Mouse (Mus musculus): ENCODE measurements around the gene Ggn.
A peak's percentile ranks its signal among the peaks of the same experiment; 100 is the strongest.
"Not testable (repeated sequence)": the region's sequence is repeated elsewhere in the genome, so short reads cannot be mapped to it uniquely, and the experiment has no call there.

Ggn gene

GRCm38 (mm10) chr7:29212775-29213560 lies 43.0 kb downstream of the Ggn start:
- DNase-seq (ENCODE audit: low spot score) = not testable (repeated sequence)

- peak; percentile 55 for DNase-seq (ENCODE audit: low spot score)
These were observed 43.7 kb downstream of the Ggn start, which contains the start of gene Catsperg1 for GRCm38 (mm10) chr7:29213675-29214082. Gene Catsperg1, minus strand, starts transcription at chr7:29214035.

- DNase-seq (ENCODE audit: low spot score) = no peak
These were observed 44.2 kb downstream of the Ggn start for GRCm38 (mm10) chr7:29214236-29214635.

GRCm38 (mm10) chr7:29214846-29215245 lies 44.8 kb downstream of the Ggn start:
- DNase-seq (ENCODE audit: low spot score) = no peak
